Mouse (Mus musculus) lung, postnatal 14 days (tissue): ENCODE measurements at regions not wholly inside any gene's neighbourhood (a gene's known extent, or its start where the extent isn't known, plus 50 kb on each side); places are given as distances from the start of the nearest gene placed in this dataset.

Experiments
- DNase-seq: peaks from one replicate; pipeline ENCODE4 v3.0.0; 2021

DNA sequence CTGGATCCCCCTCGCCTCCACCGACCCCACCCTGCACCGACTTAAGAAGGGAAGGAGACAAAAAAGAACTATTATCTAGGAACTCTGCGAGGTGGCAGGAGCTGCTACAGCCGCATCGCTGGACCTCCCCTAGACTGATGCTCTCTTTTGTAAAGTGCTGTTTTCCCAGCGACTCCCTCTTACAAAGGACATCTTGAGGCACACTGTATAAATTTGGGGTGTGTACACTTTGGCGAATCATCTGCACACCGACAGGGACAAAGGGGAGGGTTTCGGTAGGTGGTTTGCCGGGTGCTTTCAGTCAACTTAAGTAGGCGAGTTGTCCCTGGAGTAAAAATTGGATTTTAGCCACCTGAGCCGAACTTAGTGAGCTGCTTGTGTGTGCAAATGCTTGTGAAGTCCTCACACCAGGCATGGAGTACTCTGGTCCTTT is 112.4 kb upstream of the Ubash3b start:
- no peak for DNase-seq

- DNase-seq: no peak
Observed at GRCm38 (mm10) chr9:41273171-41273781, 111.8 kb upstream of the Ubash3b start.

DNA sequence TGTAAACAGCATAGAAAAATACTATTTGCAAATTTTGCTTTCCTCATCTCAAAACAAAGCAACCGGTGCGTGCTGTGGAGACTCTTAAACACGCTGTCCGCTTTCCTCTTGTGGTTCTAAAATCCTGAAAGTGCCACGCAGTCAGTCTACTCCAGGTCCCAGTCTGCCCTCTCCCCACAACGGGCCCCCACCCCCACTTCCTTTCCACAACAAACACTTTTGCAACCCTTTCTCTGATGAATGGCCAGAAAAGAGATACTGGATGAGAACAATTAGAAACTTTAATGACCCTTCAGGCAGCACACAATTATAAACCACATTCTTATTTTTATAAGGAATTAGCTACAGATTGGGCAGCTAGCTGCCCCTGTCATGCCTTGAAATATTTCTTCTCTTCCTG is 111.1 kb upstream of the Ubash3b start:
- no peak for DNase-seq

DNA sequence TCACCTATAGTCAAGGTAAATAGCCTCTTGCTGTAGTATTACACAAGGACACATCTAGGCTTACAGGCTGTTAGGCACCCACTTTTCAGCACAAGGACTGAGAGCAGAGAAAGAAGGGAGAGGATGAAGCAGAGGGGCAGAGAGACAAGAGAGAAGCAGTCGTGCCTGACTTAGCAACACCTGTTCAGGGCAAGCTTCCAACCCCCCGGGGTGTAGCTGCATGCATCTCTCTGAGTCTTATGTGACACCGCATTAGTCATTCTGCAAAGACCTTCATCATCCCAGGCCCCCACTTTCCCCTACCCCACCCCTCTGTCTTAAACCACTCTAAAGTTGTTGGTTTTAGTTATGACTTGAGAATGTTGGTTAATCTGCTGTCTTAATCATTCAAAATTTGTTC is 106.6 kb upstream of the Ubash3b start:
- no peak for DNase-seq

DNA sequence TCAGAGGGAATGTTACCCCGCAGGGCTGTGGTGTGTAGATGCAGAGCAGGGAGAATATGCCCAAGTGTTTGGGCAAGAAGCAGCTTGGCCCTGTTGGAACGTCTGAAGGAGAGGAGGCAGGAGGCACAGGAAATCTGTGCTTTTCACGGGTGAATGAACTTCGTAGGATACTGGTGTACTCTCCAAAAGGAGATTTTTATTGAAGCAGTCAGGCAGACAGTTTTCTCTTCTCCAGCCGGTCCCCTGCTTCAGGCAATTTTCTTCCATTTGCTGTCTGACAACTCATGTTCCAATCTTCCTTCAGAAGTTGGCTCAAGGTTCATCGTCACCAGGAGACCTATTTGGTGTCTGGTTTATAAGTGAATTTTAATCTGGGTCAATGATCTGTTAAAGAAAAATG is 103.0 kb upstream of the Ubash3b start:
- DNase-seq: no peak

DNA sequence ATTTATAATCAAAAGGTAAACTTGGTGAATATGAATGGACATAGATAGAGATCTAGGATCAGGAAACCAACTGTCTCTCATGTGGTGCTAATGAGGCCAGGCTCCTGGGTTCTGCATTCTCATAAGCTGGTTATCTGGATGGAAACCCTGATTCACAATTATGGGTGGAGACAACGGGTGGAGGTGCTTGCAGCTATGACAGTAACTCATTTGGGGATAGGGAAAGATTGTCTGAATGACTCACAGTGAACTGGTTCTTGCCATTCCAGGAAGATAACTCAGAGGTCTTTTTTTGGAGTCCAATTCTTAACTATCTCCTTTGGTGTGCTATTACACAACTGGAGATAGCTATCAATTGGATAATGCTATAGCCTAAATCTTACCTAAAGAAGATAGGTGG is 95.7 kb upstream of the Ubash3b start:
- no peak for DNase-seq

DNA sequence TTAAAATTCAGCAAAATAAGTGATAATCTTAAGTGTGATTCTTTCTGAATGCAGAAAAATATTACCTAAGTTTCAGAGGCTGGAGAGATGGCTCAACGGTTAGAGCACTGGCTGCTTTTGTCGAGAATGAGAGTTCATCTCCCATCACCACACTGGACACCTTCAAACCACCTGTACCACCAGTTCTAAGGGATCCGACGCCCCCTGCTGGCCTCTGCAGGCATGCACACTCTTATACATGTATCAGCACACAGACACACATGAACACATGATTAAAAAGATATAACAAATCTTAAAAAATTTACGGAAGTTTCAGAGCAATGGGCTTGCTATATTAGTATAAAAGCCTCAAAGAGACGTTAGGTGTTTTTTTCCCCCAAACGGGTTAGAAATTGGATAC is 80.9 kb upstream of the Ubash3b start:
- DNase-seq: no peak

GRCm38 (mm10) chr9:41239097-41239451 is 77.6 kb upstream of the Ubash3b start:
- DNase-seq: no peak

DNA sequence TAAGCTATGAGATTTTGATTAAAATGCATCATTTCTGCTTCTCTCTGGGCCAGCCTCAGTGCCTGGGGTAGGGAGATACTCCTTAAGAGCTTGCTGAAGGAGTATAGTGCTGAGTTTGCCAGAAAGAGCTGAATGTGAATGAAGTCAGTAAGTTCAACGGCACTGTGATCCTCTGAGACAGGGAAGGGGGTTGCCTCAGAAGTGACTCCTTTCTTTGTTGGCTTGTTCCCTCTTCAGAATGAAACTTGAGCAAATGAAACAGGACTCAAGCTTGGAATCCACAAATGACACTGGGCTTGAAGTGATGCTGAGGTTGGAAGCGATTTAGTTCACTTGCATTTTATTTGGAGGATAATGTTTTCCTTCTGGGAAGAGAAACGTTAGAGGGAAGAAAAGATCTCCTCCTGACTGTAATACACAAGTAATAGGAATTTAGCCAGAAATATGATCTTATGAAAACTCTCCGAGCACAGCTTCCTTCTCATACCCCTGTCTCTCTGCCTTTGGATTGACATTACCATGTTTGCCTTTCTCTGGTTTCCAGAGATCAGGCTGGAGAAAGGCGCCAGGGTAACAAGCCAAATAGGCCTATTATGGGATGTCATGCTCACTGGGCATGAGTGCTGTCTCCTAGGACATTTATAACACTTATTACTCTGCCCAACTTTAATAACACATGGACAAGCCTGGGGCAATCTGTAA is 77.0 kb upstream of the Ubash3b start:
- no peak for DNase-seq

- DNase-seq: no peak
Observed at GRCm38 (mm10) chr9:41237265-41237664, 75.8 kb upstream of the Ubash3b start.

- DNase-seq: no peak
Observed at GRCm38 (mm10) chr9:41229225-41229582, 67.7 kb upstream of the Ubash3b start.

- peak; percentile 93 for DNase-seq
Observed at GRCm38 (mm10) chr9:41228425-41229224, 67.1 kb upstream of the Ubash3b start.

DNA sequence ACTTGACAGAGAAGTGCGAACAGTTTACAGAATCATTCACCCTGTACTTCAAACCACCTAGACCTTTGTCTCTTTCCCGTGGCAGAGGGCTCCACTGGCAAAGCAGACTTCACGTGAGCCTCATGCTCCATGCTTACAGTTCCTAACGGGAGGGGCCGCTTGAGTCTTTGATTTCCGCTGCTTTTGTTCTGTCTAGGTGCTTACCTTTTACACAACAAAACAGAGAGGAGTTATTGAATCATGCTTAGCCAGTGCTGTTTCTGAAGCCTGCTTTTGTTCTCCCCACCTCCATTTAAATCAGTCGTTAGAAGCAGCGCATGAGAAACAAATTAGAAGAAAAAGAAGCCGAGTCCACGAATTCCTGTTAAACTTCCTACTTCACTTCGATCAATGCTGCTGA is 61.9 kb upstream of the Ubash3b start:
- DNase-seq: no peak

DNA sequence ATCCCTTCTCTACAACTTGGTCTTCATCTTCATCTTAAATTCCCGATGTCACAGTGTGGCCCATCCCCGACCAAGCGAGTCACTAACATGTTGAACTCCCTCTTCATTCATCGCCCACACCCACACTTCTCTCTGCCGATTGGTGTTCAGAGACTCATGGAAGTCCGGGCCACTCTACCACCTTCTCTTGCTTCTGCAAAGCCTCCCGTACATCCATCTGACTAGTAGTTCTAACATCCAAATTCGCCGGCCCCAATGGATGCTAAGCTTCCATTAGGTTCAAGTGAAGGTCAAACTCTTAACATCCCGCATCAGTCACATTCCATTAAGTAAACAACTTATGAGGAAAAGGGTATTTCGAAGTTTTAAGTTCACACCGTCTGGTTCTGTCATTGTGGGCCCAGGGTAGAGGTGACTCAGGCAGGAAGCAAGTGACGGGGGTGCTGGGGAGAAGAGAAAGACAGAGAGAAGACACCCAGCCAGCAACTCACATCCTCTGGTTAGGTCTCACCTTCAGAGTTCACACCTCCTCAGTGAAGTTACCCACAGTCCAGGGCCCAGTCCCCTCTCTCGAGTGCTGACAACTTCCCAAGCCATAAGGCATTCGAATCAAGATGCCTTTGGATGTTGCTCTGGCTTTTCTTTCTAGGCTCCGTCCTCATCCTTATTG is 61.0 kb upstream of the Ubash3b start:
- DNase-seq: no peak

DNA sequence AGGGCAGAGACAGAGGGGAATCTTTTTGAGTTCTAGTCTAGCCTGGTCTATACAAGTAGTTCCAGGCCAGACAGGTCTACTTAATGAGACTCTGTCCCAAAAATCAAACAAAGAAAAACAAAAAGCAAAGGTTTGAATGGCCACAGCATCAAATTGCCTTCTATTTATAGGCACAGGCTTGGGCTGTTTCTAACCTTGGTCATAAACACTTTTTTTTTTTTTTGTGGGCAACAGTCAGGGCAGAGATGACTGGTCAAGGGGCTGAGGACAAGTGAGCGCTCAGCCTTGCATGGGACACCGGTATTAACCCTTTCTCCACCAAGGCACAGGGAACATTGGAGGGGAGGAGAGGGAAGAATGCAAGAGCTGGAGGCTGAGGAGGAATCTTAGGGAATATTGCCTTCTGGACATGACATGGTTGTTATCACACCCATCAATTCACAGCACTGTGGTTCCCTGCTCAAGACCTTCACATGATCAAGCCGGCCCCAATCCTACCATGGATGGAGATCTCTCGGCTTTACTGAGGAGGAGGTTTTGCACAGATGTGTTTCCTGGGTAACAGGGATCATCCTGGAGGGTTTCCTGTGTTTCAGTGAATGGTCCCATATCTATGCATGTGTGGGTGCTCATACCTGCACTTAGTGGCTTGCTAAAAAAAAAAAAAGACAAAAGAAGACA is 59.8 kb upstream of the Ubash3b start:
- DNase-seq: no peak

DNA sequence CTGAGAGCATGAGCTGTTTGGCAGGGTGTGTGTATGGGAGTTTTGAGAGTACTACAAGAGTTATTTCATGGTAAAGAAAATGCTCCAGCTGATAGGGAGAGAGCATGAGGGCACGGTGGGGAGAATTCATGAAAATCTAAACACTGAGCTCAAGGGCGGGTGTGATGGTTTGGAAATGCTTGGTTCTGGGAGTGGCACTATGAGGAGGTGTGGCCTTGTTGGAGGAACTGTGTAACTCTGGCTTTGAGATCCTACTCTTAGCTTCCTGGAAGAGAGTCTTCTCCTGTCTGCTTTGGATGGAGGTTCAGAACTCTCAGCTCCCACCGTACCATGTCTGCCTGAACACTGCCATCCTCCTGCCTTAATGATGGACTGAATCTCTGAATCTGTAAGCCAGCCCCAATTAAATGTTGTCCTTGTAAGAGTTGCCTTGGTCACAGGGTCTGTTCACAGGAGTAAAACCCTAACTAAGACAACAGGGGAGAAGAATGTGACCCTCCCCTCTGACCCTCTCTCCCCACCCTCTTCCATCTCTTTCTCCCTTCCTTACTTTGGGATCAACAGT is 58.7 kb upstream of the Ubash3b start:
- no peak for DNase-seq

DNA sequence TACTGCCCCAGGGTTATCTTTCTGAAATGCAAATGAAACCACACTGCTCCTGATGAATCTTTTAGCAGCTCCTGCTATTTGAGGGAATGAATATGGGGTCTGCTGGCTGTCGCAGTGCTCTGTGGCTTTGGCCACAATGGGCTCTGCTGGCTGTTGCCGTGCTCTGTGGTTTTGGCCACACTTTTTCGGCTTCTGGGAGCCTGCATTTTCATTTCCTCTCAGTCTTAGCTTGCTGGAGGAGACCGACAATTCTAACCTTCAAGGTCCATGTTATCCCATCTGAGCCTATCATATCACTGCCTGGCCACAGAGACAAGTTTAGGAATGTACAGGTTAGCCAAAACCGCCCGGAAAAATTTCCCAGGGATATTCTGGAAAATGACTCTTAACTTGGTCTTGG is 57.2 kb upstream of the Ubash3b start:
- no peak for DNase-seq

GRCm38 (mm10) chr9:41216248-41216647 is 54.8 kb upstream of the Ubash3b start:
- DNase-seq: no peak

DNA sequence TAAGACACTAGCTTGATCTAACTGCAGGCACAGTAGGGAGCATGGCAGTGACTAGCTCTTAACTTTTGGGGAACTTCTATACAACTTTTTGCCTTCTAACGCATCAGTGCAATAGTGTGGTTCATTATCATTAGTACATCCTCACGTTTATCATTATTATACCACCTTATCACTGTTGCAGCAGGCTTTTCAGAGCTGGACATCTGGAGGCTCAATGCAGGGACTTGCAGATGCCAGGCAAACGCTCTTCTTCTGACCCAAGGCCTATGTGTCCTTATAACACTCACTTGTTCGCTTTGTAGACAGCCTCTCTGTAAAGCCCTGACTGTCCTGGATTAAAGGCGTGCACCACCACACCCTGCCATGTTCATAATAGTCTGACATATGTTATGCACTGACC is 53.5 kb upstream of the Ubash3b start:
- no peak for DNase-seq

- no peak for DNase-seq
Observed at GRCm38 (mm10) chr9:41212943-41213529, 51.5 kb upstream of the Ubash3b start.

- peak; percentile 37 for DNase-seq
Observed at GRCm38 (mm10) chr9:41212303-41212901, 50.9 kb upstream of the Ubash3b start.

DNA sequence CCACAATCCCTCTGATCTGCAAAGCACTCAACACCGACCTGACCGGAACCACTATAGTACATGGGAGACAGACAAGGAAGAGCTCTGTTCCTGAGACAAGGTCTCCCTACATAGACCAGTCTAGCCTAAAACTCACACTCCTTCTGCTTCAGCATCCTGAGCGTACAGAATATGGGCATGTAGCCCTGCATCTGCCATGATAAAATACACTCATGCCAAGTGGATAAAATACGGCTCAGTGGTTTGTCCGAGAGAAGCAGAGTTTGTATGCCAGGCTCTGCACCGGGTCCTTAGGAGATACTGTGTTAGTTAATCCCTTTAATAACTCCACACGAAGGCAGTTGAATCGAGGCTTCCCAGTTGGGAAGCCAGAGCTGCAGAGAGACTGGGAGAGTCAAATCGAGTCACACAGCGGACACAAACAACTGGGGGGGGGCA is 50.4 kb upstream of the Ubash3b start:
- no peak for DNase-seq
